Mouse (Mus musculus) ovary, postnatal 10 days (tissue): ENCODE results near the gene Polr1d.

Experiments
- DNase-seq: peaks from one replicate; pipeline ENCODE4 v3.0.0; 2022; ENCODE audit warnings: low spot score

Gene Polr1d

DNA sequence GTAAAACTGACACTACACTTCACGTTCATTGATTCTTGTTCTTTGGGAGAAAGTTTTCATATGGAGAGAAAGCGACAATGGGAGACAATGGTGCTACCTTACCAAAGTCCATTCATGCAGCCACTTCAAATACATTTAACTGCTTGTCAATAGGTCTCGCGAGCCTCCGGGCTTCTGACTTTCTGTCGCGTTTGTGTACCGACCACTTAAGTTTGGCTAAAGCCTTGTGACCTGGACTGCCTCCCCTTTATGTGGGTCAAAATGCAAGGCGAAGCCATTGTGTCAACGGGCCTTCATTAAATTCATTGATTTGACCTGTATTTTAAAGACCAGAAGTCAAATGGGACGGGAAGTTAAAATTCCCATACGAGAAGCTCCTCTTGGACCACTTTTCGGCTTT, 59.1 kb downstream of the Polr1d start:
- no peak for DNase-seq

DNA sequence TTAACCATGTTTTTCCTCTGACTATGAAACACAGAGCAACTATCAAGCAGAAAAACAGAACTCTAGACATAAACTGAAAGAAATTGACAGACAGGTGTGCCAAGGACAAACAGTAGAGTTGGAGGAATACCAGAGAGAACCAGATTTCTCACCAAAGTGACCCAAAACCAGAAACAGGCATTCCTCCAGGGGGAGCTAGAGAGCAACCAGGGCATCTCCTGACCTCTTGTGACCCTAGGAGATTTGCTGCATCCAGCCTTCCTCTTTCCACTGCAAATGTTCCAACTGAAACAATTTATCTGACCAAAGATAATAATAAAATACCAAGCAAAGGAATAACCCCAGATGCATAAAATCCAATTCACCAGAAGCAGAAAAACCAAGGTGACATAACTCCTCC, 70.5 kb downstream of the Polr1d start:
- DNase-seq, result no peak

DNA sequence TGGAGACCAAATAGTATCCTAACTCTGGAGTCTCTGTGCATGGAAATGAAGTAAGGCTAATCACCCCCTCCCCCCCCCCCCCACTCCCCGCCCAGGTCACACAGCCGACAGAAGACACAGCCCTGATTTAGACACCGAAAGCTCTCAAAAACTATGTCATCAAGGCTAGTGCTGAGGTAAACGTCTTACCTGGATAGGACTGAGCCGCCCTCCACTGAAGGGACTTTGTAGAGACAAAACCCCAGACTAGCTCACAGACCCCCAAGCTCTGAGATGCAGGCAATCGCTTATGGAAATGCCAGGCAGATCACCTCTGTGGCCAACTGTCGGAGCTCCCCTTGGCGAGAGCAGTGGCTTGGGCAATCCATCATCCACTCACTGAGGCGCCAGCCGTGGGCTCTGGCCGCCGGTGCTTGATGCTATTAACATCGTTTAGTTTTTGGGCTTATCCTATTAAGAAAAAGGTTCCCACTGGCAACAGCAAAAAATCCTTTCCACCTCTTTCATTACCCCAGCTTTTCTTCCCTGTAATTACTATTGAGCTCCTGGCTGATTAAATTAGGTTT, 78.0 kb downstream of the Polr1d start:
- no peak for DNase-seq

DNA sequence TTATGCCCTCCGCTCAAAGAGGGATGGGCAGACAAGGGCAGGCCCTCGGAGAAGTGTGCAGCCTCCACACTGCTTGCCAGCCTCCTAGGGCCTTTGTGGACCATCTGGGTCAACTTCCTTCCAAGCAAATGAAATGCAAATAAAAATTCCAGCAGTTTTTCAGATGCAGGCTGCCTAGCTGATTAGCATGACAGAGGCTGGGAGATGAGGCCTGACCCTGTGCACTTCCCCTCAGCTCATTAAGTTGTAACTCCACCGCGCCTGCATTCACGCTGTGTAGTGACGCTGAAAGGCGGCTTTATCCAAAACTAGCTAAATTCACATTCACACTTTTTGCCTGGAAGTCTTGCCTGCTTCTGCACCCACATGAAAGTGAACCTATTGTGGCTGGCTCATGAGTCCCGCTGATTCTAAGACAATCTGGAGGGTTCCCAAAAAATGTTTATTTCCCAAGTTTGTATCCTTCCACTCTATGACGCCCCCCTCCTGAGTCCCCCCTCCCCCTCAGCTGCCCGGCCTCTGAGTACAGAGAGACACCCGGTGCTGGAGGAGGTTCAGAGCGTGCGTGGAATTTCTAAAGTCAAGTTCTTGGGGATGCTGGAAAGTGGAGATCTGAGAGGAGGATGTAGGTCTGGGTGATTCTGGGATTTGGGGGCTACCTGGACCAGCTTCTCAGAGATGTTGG, 78.7 kb downstream of the Polr1d start:
- DNase-seq, result no peak

DNA sequence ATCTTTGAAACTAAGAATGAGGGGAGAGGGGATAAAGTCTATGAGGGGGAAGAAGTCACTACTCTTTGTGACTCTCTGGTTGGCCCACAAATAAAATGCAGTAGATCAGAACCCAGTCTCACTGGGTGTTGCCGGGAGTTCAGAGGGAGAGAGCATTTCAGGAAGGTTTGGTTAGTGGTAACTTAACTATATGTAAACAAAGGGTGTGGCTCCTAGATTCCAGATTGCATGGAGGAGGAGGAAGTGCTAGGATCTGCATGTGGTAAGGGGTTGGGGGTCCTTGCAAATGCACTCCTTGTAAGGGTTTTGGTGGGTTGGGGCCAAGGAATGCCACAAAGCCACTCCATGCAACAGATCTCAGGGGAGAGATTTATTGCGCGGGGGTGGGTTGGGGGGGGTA, 79.5 kb downstream of the Polr1d start:
- no peak for DNase-seq

DNA sequence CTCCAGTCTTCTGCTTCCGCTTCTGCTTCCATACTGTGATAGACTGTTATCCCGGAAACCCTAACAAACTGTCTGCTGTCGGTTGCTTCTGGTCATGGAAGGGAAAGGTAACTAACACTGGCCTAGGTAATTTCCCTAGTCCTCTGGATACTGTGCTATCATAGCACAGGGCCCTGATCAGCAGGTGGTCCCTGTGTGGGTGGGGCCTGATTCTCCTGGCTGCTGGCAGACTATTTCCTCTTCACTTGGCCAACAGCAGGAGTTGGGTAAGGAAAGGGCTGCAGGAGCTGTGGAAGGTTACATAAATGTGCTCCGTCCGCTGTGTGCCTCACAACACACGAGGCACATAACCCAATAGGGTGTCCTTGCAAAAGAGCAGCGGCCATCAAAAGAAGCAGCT, 80.6 kb downstream of the Polr1d start:
- DNase-seq, result no peak

DNA sequence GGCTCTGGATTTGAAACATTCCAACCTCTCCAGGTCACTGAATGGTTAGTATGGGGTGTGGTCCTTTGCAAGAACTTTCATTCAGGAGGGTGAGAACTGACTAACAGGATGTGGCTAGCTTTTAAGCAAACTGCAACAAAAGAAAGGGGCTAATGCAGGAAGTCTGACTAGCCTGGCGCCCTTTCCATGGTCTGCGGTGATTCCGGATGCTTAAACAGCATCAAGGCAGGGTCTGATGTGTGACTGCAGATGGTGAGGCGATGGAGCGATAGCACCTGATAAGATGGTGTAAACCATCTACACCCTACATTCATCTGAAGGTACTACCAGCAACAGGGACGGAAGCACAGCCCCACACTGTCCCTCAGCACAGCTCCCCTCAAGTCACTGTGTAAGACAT, 82.5 kb downstream of the Polr1d start:
- no peak for DNase-seq

DNA sequence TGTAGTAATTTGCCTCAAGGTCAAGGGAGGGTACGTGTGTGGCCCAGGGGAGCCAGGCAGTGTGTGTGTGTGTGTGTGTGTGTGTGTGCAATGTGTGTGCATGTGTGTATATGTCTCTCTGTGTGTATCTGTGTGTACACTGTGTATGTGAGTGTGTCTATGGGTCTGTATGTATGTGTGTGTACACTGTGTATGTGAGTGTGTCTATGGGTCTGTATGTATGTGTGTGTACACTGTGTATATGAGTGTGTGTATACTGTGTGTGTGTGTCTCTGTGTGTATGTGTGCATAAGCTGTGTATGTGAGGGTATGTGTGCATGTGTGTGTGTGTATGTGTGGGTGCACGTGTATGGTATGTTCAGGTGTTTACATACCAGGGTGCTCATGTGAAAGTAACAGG, 82.9 kb downstream of the Polr1d start:
- no peak for DNase-seq
